Mouse (Mus musculus) MEL (cell line): ENCODE data around the gene Ebf4. TPM values are rescaled to one million over a fixed set of nuclear protein-coding genes. Genes with fewer than 3 reads are reported as not detected.

Experiments used
- DNase-seq: peaks from one replicate; pipeline ENCODE4 v3.0.0; 2011; ENCODE audit warnings: low read depth, low spot score
- H3K27ac ChIP-seq: 2 replicates; pipeline ENCODE4 v1.5.1; 2012; ENCODE audit warnings: low read depth, mild to moderate bottlenecking, control low read depth, low read length, moderate library complexity; ENCODE audit not compliant: control insufficient read depth
- H3K27me3 ChIP-seq, 2 experiments: fragments of 150-350 bp in 1 of 2; sonication (generic) in 1 of 2; 2 replicates each; pipeline ENCODE4 v1.6.1; 2012; ENCODE audit warnings: low read length in 2 of 2, mild to moderate bottlenecking in 2 of 2, improper control_type of control experiment in 1 of 2, moderate library complexity in 1 of 2; ENCODE audit not compliant: insufficient read depth in 2 of 2, control insufficient read depth in 1 of 2
- H3K36me3 ChIP-seq, 2 experiments: 2 replicates each; pipeline ENCODE4 v1.6.1; 2012 to 2014; ENCODE audit warnings: low read length in 2 of 2, improper control_type of control experiment in 1 of 2, inconsistent platforms in 1 of 2, mild to moderate bottlenecking in 1 of 2; ENCODE audit not compliant: insufficient read depth in 2 of 2, control insufficient read depth in 1 of 2
- H3K4me1 ChIP-seq, 2 experiments: fragments of 150-350 bp in 1 of 2; sonication (generic) in 1 of 2; 2 replicates each; pipeline ENCODE4 v1.6.1; 2012; ENCODE audit warnings: low read length in 2 of 2, improper control_type of control experiment in 1 of 2, mild to moderate bottlenecking in 1 of 2; ENCODE audit not compliant: insufficient read depth in 2 of 2, control insufficient read depth in 1 of 2
- H3K4me3 ChIP-seq, 2 experiments: fragments of 150-350 bp in 1 of 2; sonication (generic) in 1 of 2; 2 replicates each; pipeline ENCODE4 v1.5.1; 2012; ENCODE audit warnings: low read depth in 2 of 2, low read length in 2 of 2, mild to moderate bottlenecking in 2 of 2, moderate library complexity in 2 of 2, control low read depth in 1 of 2, improper control_type of control experiment in 1 of 2; ENCODE audit not compliant: control insufficient read depth in 1 of 2, insufficient read depth in 1 of 2
- H3K79me2 ChIP-seq: 2 replicates; pipeline ENCODE4 v1.6.1; 2012; ENCODE audit warnings: mild to moderate bottlenecking, low read length, moderate library complexity; ENCODE audit not compliant: control insufficient read depth, poor library complexity, insufficient read depth
- H3K9ac ChIP-seq: 2 replicates; pipeline ENCODE4 v1.6.1; 2012; ENCODE audit warnings: low read depth, mild to moderate bottlenecking, control low read depth, low read length, moderate library complexity; ENCODE audit not compliant: control insufficient read depth, poor library complexity, severe bottlenecking
- H3K9me3 ChIP-seq: fragments of 150-350 bp; sonication (generic); replicated peaks from 2 replicates; pipeline ENCODE4 v1.6.1; 2012; ENCODE audit warnings: mild to moderate bottlenecking, low read length, improper control_type of control experiment, moderate library complexity; ENCODE audit not compliant: insufficient read depth
- BHLHE40 ChIP-seq: IDR thresholded peaks from 2 replicates; pipeline ENCODE4 v1.6.1; 2012; ENCODE audit warnings: low read depth, mild to moderate bottlenecking, inconsistent platforms, low read length, improper control_type of control experiment, borderline replicate concordance
- CHD2 ChIP-seq: IDR thresholded peaks from 2 replicates; pipeline ENCODE4 v1.6.1; 2011; ENCODE audit warnings: low read length, improper control_type of control experiment
- CTCF ChIP-seq, 3 experiments: IDR thresholded peaks in 2 of 3; conservative IDR thresholded peaks in 1 of 3; 2 replicates each; pipeline ENCODE4 v1.5.1; 2011 to 2012; ENCODE audit warnings: low read length in 3 of 3, low read depth in 2 of 3, mild to moderate bottlenecking in 2 of 3, improper control_type of control experiment in 1 of 3, inconsistent platforms in 1 of 3, mixed read lengths in 1 of 3, moderate library complexity in 1 of 3; ENCODE audit not compliant: control insufficient read depth in 1 of 3, insufficient read depth in 1 of 3, poor library complexity in 1 of 3, severe bottlenecking in 1 of 3
- EP300 ChIP-seq, 2 experiments: IDR thresholded peaks; 2 replicates each; pipeline ENCODE4 v1.6.1; 2011; ENCODE audit warnings: improper control_type of control experiment in 2 of 2, low read length in 2 of 2, low read depth in 1 of 2, mild to moderate bottlenecking in 1 of 2
- GATA1 ChIP-seq: IDR thresholded peaks from 2 replicates; pipeline ENCODE4 v1.6.1; 2011; ENCODE audit warnings: low read depth, low read length, improper control_type of control experiment
- HCFC1 ChIP-seq: IDR thresholded peaks from 2 replicates; pipeline ENCODE4 v1.6.1; 2012; ENCODE audit warnings: low read depth, mild to moderate bottlenecking, inconsistent platforms, low read length, improper control_type of control experiment, moderate library complexity
- KAT2A ChIP-seq: conservative IDR thresholded peaks from 2 replicates; pipeline ENCODE4 v1.6.1; 2012; ENCODE audit warnings: low read depth, low read length, improper control_type of control experiment, inconsistent platforms
- MAX ChIP-seq: IDR thresholded peaks from 2 replicates; pipeline ENCODE4 v1.6.1; 2011; ENCODE audit warnings: low read length, improper control_type of control experiment
- MAZ ChIP-seq: IDR thresholded peaks from 2 replicates; pipeline ENCODE4 v1.6.1; 2012; ENCODE audit warnings: low read depth, mild to moderate bottlenecking, inconsistent platforms, low read length, improper control_type of control experiment
- MEF2A ChIP-seq: IDR thresholded peaks from 2 replicates; pipeline ENCODE4 v1.6.1; 2014; ENCODE audit warnings: low read depth, mild to moderate bottlenecking, inconsistent platforms, low read length, improper control_type of control experiment; ENCODE audit not compliant: poor library complexity, insufficient replicate concordance, severe bottlenecking; ENCODE audit errors: extremely low read depth
- NRF1 ChIP-seq: IDR thresholded peaks from 2 replicates; pipeline ENCODE4 v1.6.1; 2014; ENCODE audit warnings: low read depth, mild to moderate bottlenecking, inconsistent platforms, low read length, improper control_type of control experiment, moderate library complexity; ENCODE audit not compliant: poor library complexity, insufficient read depth, severe bottlenecking
- POLR2AphosphoS2 ChIP-seq: IDR thresholded peaks from 2 replicates; pipeline ENCODE4 v1.6.1; 2011; ENCODE audit warnings: low read length, improper control_type of control experiment
- RAD21 ChIP-seq: IDR thresholded peaks from 2 replicates; pipeline ENCODE4 v1.6.1; 2011; ENCODE audit warnings: mild to moderate bottlenecking, low read depth, low read length, improper control_type of control experiment
- RCOR1 ChIP-seq: IDR thresholded peaks from 2 replicates; pipeline ENCODE4 v1.6.1; 2012; ENCODE audit warnings: low read depth, mild to moderate bottlenecking, inconsistent platforms, low read length, improper control_type of control experiment
- SIN3A ChIP-seq: IDR thresholded peaks from 2 replicates; pipeline ENCODE4 v1.6.1; 2012; ENCODE audit warnings: low read length, improper control_type of control experiment, inconsistent platforms
- SMC3 ChIP-seq: IDR thresholded peaks from 2 replicates; pipeline ENCODE4 v1.6.1; 2011; ENCODE audit warnings: low read depth, low read length, improper control_type of control experiment
- TAL1 ChIP-seq: IDR thresholded peaks from 2 replicates; pipeline ENCODE4 v1.6.1; 2012; ENCODE audit warnings: mild to moderate bottlenecking, inconsistent platforms, low read length, moderate library complexity, mixed read lengths
- TCF12 ChIP-seq: IDR thresholded peaks from 2 replicates; pipeline ENCODE4 v1.6.1; 2014; ENCODE audit warnings: low read depth, mild to moderate bottlenecking, inconsistent platforms, low read length, improper control_type of control experiment, moderate library complexity
- UBTF ChIP-seq: IDR thresholded peaks from 2 replicates; pipeline ENCODE4 v1.6.1; 2012; ENCODE audit warnings: low read depth, mild to moderate bottlenecking, inconsistent platforms, low read length, improper control_type of control experiment, moderate library complexity, borderline replicate concordance; ENCODE audit not compliant: insufficient read depth
- USF1 ChIP-seq: IDR thresholded peaks from 2 replicates; pipeline ENCODE4 v1.6.1; 2014; ENCODE audit warnings: low read depth, mild to moderate bottlenecking, inconsistent platforms, low read length, improper control_type of control experiment, moderate library complexity
- USF2 ChIP-seq, 2 experiments: IDR thresholded peaks; 2 replicates each; pipeline ENCODE4 v1.6.1; 2011 to 2012; ENCODE audit warnings: improper control_type of control experiment in 2 of 2, low read length in 2 of 2, borderline replicate concordance in 1 of 2, inconsistent platforms in 1 of 2, low read depth in 1 of 2, mild to moderate bottlenecking in 1 of 2; ENCODE audit not compliant: insufficient read depth in 1 of 2
- ZC3H11A ChIP-seq: IDR thresholded peaks from 2 replicates; pipeline ENCODE4 v1.6.1; 2012; ENCODE audit warnings: low read depth, mild to moderate bottlenecking, inconsistent platforms, low read length, improper control_type of control experiment
- ZKSCAN1 ChIP-seq: IDR thresholded peaks from 2 replicates; pipeline ENCODE4 v1.6.1; 2012; ENCODE audit warnings: low read depth, mild to moderate bottlenecking, inconsistent platforms, low read length, improper control_type of control experiment, moderate library complexity
- ZNF384 ChIP-seq: IDR thresholded peaks from 2 replicates; pipeline ENCODE4 v1.6.1; 2012; ENCODE audit warnings: low read depth, mild to moderate bottlenecking, inconsistent platforms, low read length, improper control_type of control experiment
- polyA plus RNA-seq, 2 experiments: library from polyadenylated mRNA; stranded (reverse) in 1 of 2; unstranded in 1 of 2; fragments of >175 nt in 1 of 2; fragments of >200 nt in 1 of 2; gene quantifications; 2 replicates each; pipeline versions ENCODE4 v1.2.1 to v1.2.4; 2012; ENCODE audit warnings: low replicate concordance in 2 of 2, low read depth in 1 of 2; ENCODE audit not compliant: insufficient read length in 2 of 2, insufficient read depth in 1 of 2, missing spikeins in 1 of 2
- total RNA-seq: library from RNA; depleted of rRNA; stranded (reverse); fragments of 300-350 nt; gene quantifications from 2 replicates; pipeline ENCODE4 v1.2.3, GENCODE M21; 2012; rRNA removed

Gene Ebf4
- 0.12 and 0.13 TPM in 2 replicates for total RNA-seq
- under 1 TPM in 1 of 2 experiments, not detected in 1; 0.72 TPM for polyA plus RNA-seq

DNA sequence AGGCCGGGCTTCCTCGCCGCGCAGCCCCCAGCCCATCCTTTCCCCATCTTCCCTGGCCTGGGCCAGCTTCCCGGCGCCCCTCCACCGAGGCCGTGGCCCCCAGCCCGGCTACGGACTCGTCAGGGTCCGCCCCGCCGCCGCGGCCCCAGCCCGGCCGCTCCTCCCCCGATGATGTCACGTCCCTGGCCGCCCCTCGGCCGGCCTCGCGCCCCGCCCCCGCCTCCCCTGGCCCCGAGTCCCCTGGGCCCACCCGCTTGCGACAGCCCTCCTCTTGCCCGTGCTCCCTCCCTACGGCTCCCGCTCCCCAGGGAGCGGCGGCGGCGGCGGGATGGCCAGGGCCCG lies at the start of gene Ebf4:
TSS of gene Ebf4 (plus strand) at position 234 of the 342 bp plus-strand sequence.
- H3K36me3 ChIP-seq, result peaks cover 0 to 9% of the 10 kb centered on the region in 2 experiments; a peak in 2 of 4 replicates
- H3K79me2 ChIP-seq, result no peaks in the 10 kb centered on the region
- peaks cover 6 to 17% of the 10 kb centered on the region in 2 experiments; a peak in 3 of 4 replicates for H3K4me1 ChIP-seq
- H3K9ac ChIP-seq, result peak within 1 kb of the TSS; percentile 45
- H3K27me3 ChIP-seq, result no peaks in the 10 kb centered on the region
- TF ChIP-seq UBTF (no peak), KAT2A (no peak), RAD21 (no peak), MAZ (no peak), POLR2AphosphoS2 (no peak), USF2 (IDR thresholded peaks at IDR 0.05; ENCODE audit: borderline replicate concordance in 1 of 2, insufficient read depth in 1 of 2, low read depth in 1 of 2, low read length in 2 of 2) (no peak), HCFC1 (no peak), USF1 (no peak), RCOR1 (no peak), GATA1 (no peak), CHD2 (no peak), SIN3A (no peak), MAX (no peak), ZNF384 (no peak), EP300 (IDR thresholded peaks at IDR 0.05; ENCODE audit: low read depth in 1 of 2, low read length in 2 of 2) (no peak), ZKSCAN1 (no peak), NRF1 (no peak)
- H3K27ac ChIP-seq, result peak within 1 kb of the TSS; percentile 11; the same call in 1 of the 2 replicates
- H3K4me3 ChIP-seq, result peak within 1 kb of the TSS; percentile 40 to 44
- DNase-seq, result peak; percentile 20
- H3K9me3 ChIP-seq, result no peaks in the 10 kb centered on the region

DNA sequence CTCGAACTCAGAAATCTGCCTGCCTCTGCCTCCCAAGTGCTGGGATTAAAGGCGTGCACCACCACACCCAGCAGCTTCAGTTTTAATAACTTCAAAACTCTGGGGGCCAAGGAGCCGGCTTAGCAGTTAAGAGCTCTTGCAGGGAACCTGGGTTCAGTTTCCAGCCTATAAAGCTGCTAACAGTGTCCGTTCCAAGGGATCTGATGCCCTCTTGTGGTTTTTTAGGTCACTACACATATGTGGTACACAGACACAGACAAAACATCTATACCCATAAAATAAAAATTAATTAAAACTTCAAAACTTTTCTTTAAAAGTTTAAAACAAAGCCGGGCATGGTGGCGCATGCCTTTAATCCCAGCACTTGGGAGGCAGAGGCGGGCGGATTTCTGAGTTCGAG lies 48.1 kb upstream of the Ebf4 start:
- Histone ChIP-seq H3K9ac (no peak overlapping the region), H3K27me3 (peaks cover 3 to 6% of the 10 kb centered on the region in 2 experiments; a peak in 3 of 4 replicates), H3K27ac (no peak overlapping the region)
- TF ChIP-seq MEF2A, result no peak
- TF ChIP-seq TCF12, result no peak
- TF ChIP-seq RAD21, result peak; percentile 88
- peak; percentile 76 for TF ChIP-seq SMC3
- TF ChIP-seq TAL1, result no peak
- TF ChIP-seq CTCF (IDR thresholded peaks at IDR 0.05 in 2 of 3, conservative IDR thresholded peaks at IDR 0.05 in 1 of 3; ENCODE audit: control insufficient read depth in 1 of 3, insufficient read depth in 1 of 3, low read depth in 2 of 3, low read length in 3 of 3, poor library complexity in 1 of 3, severe bottlenecking in 1 of 3), result peak; percentile 49 to 77 (median 54)
- peak; percentile 64 for TF ChIP-seq ZC3H11A
- no peak for TF ChIP-seq BHLHE40
- TF ChIP-seq, all 39 proteins: peak for 4
- no peak overlapping the region for H3K4me3 ChIP-seq
- H3K9me3 ChIP-seq, result no peaks in the 10 kb centered on the region
- no peaks in the 10 kb centered on the region for H3K36me3 ChIP-seq
- no peaks in the 10 kb centered on the region for H3K4me1 ChIP-seq
- DNase-seq, result peak; percentile 75
- H3K79me2 ChIP-seq, result no peaks in the 10 kb centered on the region
